Mouse (Mus musculus): ENCODE results near the gene Hist2h2aa1.
"Not testable (repeated sequence)": the region's sequence is repeated elsewhere in the genome, so short reads cannot be mapped to it uniquely, and the experiment has no call there.

The Hist2h2aa1 gene

DNA sequence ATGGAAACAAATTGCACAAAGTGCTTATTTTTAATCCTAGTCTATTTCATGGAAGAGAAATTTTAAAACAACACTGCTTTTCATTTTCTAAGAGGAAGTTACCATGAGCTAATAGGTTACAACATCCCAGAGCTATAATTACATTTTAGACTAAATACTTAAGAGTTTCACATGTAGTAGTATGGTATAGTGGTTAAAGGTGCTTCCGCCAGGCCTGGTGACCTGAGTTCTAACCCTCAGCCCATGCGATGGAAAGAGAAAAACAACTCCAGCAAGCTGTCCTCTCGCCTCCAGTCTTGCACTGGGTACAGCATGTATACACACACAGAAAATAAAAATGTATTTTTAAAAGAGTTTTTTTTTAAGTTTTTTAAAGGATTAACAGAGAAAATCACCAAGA is 6.5 kb downstream of the Hist2h2aa1 start:
- DNase-seq (ENCODE audit: low read depth): peak; percentile 14

DNA sequence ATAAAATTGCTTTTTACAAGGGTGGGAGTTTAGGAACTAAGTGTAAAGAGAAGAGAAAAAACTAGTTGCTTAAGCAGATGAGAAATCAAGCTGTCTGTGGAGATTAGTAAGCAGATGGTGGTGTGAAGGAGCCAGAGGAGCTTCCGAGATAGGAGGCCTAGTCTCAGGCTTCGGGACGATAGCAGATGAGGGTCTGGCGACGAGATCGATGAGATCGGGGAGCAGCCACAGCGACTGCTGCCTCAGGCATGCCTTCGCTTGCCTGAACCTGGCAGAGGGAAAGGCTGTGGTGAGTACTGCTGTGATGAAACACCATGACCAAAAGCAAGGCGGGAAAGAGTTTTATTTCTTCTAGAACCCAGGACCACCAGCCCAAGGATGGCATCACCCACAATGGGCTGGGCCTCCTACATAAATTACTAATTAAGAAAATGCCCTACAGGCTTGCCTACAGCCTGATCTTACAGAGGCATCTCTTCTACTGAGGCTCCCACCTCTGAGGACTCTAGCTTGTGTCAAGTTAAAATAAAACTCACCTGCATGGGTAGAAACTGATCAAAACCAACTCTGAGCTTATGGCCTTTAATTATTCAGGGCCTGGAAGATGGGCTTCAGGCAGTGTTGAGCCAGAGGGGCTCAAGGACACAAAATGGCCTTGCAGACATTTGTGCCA is 9.5 kb downstream of the Hist2h2aa1 start:
- DNase-seq (ENCODE audit: low read depth): no peak

DNA sequence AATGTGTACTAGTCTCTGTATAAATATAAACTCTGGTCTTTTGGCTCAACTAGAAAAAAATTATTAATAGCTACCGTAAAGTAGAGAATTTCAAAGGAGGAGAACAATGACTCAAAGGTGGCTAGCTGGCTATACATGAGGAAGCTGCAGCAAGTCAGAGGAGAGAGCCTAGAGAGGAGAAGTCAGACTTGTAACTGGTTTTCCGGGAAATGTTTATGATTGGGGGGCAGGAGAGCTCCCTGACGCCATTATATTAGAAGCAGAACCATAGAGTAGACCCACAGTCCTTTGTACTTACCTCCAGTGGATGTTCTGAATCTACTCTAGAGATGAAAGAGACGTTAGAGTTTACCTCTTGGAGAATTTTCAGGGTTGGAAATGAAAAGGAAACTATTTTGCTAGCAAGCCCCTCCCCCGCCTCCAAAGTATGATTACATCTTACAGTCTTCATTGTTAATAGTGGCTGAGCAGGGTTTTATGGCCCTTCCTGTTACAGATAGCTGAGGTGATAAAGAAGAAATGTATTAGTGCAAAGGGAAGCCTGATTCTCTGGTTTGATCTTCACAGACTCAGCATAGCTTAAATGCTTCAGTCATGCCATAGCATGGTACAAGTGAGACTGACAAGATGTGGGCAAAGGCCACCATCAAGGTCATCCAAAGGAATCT is 10.8 kb downstream of the Hist2h2aa1 start:
- DNase-seq (ENCODE audit: low read depth): peak; percentile 57

DNA sequence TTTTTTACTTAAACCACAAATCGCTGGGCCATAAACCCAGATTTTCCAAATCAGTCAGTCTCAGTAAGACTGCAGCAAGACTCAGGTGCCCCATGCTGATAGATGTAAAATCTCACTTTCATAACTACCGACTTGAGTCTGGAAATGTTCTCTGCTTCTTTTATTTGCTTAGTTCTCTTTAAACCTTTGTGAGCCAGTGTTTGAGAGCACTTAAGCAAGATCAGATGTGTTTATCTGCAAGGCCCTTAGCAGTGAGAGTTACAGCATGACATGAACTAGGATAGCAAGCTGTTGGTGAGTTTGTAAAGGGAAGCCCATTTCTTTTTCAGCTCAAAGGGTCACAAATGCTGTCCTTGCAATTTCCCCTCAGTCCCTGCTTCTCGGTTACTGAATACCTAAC is 11.9 kb downstream of the Hist2h2aa1 start:
- DNase-seq (ENCODE audit: low read depth): no peak

DNA sequence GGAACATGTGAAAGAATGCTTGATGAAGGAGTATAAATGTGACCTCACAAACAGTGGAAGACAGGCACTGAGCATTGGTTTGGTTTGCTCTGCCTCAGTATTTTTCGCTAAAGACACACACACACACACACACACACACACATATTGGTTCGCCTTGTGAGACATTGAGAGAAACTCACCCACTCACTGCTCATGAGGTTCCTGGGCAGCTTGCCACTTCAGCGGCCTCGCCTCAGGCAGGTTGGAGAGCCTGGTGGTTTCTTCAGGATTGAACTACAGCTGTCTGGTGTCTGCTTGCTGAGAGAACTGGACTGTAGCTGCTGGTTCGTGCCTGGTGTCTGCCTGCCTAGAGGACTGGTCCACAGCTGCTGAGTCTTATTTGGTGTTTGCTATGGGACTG is 14.9 kb downstream of the Hist2h2aa1 start:
- DNase-seq (ENCODE audit: low read depth): no peak

DNA sequence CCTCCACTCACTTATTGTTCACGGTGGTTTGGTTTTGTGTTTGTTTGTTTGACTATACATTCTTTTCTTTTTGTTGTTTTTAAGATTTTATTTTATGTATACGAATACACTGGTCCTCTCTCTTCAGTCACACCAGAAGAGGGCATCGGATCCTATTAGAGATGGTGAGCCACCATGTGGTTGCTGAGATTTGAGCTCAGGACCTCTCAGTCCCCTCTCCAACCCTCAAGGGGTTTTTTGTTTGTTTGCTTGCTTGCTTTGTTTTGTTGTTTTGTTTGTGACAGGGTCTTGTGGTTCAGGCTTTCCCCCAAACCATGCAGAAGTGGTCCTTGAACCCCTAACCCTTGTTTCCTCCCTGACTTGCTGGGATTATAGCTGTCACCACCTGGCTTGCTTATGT is 16.3 kb downstream of the Hist2h2aa1 start:
- no peak for DNase-seq (ENCODE audit: low read depth)

DNA sequence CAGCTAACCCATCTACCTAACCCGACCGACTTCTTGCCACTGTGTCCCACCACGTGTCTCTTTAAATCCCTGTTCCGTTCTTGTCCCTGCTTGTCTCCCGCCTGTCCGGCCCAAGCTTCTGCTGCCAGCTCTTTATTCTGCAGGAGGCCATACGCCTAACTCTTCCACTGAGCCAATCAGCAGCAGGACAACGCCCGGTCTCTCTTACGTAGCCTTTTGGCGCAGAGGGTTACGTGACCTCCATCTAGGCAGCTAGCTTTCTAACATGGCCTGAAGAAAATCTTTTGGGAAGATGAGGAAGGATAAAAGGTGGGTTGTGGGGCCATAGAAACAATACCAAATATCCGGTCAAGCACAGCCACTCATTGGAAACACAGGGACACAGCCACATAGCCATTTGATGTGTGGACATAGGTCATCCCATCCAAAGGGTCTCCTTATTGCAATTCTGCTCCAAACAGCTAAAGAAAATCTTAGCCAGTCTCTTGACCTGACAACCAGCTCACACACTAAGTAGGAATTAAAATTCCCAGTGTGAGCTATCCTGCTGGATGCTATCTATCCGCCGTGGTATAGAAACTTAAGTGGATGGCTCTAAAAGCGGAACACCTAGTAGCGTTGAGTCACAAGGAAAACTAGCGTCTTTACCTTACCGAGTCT is 17.0 kb downstream of the Hist2h2aa1 start:
- peak; percentile 84 for DNase-seq (ENCODE audit: low read depth)

DNA sequence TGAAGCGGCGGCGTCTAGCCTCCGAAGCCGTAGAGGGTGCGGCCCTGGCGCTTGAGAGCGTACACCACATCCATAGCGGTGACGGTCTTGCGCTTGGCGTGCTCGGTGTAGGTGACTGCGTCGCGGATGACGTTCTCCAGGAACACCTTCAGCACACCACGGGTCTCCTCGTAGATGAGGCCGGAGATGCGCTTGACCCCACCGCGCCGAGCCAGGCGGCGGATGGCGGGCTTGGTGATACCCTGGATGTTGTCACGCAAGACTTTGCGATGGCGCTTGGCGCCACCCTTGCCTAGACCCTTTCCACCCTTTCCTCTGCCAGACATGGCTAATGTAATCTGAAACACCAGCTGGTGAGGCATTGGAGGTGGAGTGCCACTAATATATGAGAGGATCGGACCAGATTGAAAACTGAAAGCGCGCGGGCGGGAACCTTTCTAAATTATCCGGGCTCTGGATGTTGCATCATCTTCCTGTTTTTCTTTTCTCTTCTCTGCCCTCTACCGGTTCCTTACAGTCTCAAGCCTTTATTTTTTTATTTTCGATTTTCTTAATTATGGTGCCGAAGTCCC is 17.8 kb downstream of the Hist2h2aa1 start, which contains the start of gene Hist2h4:
Gene Hist2h4, minus strand, starts transcription at position 333 of the 572 bp plus-strand sequence.
- peak; percentile 98 for DNase-seq (ENCODE audit: low read depth)

DNA sequence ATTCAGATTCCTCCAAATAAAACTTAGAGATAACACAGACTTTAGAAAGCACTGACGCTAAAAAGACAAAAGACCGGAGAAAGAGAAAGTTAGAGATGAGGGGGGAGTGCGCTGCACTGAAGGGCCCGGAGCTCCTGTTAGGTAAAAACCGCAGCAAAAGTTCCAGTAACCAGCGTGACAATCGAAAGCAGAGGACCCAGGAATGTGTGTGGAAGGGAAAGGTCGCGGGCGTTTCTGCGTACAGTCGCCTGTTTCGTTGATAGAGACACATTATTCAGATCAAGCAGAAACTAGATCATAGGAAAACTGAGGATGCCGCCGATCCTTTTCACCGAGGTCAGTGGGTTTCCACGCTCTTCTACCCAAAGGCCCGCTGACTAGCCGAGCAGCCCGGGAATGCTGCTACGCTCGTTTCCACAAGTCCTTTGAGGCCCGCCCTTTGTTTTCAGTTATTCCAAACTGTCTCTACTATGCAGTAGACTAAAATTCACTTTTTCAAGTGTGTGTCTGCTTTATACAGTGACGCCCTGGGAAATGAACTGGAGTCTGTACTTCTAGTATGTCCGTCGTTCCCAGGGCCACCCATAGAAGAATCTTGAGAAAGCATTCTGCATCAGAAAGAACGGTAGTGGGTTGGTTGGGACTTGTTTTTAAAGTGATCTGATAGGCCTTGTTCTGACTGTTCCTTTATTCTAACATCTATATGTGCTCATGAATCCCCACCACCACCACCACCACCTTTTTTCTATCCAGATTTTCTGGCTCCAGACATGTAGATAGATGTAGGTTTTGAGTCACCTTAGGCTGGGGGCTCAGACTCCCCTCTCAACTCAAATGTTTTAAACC is 18.5 kb downstream of the Hist2h2aa1 start:
- no peak for DNase-seq (ENCODE audit: low read depth)

DNA sequence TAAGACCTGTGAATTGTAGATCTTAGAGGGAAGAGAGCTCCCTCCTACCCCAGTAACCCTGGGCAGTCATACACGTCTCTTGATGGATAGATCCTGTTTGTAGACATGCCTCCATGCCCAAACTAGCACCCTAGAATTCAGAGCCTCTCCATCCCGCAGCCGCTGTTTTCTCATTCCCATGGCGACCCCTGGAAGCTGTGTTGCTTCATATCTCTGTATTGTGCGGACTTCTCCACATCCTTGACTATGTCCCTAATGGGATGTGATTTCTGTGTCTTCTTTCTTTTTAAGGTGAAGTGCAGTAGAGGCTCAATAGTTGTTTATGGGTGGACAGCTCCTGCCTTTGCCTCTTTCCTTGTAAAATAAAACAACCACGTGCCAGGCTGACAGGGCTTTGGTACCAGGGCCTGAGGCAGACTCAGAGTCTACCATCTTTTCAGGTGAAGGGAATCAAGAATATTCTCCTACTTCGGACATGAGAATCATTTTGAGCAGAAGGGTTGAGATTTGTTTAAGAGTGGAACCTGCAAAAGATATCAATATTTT is 19.2 kb downstream of the Hist2h2aa1 start:
- no peak for DNase-seq (ENCODE audit: low read depth)

DNA sequence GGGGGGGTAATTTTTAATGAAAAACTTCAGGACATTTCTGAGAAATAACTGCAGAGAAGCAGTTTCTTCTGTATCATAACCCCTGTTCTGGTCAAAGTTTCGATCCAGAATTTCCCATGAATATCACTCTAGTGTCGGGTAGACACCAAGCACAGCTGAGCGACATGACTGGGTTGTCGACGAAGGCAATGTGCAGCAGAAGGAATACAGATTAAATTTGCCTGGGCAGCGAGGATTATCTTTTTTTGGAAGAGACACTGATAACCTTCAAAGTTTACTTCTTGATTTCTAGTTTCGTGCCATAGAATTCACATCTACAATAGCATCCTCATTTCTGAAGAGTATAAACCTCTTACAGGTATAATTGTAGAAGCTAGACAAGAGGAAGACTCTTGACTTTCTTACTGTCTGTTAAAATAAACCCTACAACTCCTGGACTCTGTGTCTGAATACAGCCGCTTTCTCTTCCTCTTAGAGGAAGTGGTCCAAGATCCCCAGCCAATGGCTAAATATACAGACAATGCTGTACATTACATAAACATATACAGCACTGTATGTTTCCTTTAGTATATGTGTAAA is 20.9 kb downstream of the Hist2h2aa1 start:
- DNase-seq (ENCODE audit: low read depth): no peak

DNA sequence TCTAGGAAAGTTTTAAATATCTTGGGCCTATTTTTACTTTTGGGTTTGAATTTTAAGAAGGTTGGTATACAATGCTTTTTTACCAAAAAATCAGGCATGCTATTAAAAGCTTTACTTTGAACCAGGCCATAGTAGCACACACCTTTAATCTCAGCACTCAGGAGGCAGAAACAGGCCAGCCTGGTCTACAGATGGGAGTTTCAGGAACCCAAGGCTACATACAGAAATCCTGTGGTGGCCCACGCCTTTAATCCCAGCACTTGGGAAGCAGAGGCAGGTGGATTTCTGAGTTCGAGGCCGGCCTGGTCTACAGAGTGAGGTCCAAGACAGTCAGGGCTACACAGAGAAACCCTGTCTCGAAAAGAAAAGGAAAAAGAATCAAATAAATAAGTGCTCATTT is 22.2 kb downstream of the Hist2h2aa1 start:
- DNase-seq (ENCODE audit: low read depth): no peak

DNA sequence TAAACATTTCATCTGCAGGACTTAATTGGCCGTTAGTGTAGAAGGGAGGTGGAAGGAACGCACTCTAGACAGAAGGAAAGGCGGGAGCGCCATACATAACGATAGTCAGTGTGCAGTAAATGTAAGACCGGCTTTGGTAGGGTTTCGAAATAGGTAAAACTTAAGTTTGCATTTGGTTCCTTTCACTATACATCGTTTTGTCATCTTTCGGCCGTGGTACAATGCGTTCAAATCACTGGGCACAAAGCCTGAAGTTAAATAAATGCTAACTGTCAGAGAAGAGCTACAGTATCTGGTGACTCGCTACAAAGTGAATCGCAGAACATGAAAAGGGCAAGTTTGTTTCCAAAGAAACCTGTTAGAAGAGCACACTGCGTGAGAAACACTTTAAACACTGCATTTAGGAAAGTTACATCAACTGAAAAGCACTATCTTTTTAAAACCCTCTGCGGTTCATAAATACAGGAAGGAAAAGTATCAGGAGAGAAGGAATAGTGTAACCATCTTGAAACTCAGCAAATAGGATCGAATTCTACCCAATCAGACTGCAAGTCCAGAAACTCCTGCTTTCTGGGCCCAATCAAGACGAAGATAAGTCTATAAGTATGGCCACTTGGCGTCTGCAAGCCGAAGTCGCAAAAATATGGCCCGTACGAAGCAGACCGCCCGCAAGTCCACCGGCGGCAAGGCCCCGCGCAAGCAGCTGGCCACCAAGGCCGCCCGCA is 22.9 kb downstream of the Hist2h2aa1 start, which contains the start of gene Hist2h3b:
Gene Hist2h3b, plus strand, starts transcription at position 604 of the 725 bp plus-strand sequence.
- peak; percentile 88 for DNase-seq (ENCODE audit: low read depth)

DNA sequence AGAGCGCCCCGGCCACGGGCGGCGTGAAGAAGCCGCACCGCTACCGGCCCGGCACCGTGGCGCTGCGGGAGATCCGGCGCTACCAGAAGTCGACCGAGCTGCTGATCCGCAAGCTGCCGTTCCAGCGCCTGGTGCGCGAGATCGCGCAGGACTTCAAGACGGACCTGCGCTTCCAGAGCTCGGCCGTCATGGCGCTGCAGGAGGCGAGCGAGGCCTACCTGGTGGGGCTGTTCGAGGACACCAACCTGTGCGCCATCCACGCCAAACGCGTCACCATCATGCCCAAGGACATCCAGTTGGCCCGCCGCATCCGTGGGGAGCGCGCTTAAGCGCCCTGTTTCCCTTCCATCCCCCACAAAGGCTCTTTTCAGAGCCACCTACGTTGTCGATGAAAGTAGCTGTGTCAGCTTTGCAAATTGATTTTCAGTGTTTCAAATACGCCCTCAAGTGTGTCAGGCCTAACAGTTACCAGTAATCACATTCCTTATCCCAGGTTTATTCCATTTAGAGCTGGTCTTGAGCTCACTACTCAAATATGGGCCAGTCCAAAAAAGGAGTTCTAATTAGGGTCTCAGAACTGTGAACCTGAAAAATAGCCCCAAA is 23.6 kb downstream of the Hist2h2aa1 start:
- DNase-seq (ENCODE audit: low read depth): not testable (repeated sequence)

DNA sequence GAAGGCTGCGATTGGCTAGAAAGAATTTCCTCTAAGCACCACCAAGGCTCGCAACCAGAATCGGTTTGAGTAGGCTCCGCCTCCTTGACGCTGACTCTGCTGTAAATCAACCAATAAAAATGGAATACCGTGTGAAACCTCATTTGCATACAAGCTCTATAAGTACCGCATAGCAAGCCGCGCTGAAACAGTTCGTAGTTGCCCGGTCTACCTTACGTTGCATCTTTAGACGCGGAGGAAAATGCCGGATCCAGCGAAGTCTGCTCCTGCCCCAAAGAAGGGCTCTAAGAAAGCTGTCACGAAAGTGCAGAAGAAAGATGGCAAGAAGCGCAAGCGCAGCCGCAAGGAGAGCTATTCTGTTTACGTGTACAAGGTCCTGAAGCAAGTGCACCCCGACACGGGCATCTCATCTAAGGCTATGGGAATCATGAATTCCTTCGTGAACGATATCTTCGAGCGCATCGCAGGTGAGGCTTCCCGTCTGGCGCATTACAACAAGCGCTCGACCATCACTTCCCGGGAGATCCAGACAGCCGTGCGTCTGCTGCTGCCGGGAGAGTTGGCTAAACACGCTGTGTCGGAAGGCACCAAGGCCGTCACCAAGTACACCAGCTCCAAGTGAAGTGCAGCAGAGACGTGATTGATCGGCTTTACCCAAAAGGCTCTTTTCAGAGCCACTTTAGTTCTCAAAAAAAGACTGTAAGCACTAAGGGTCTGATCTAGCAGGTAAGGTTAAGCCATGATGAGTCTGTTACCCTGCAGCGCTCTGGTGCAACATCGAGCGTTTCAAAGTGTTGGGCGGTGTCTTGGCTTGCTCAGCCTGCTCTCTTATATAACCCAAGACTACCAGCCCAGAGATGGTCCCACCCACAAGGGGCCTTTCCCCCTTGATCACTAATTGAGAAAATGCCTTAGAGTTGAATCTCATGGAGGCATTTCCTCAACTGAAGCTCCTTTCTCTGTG is 24.5 kb downstream of the Hist2h2aa1 start, which contains the start of gene Hist2h2bb:
Gene Hist2h2bb, plus strand, starts transcription at position 242 of the 964 bp plus-strand sequence.
- DNase-seq (ENCODE audit: low read depth): peak; percentile 98

DNA sequence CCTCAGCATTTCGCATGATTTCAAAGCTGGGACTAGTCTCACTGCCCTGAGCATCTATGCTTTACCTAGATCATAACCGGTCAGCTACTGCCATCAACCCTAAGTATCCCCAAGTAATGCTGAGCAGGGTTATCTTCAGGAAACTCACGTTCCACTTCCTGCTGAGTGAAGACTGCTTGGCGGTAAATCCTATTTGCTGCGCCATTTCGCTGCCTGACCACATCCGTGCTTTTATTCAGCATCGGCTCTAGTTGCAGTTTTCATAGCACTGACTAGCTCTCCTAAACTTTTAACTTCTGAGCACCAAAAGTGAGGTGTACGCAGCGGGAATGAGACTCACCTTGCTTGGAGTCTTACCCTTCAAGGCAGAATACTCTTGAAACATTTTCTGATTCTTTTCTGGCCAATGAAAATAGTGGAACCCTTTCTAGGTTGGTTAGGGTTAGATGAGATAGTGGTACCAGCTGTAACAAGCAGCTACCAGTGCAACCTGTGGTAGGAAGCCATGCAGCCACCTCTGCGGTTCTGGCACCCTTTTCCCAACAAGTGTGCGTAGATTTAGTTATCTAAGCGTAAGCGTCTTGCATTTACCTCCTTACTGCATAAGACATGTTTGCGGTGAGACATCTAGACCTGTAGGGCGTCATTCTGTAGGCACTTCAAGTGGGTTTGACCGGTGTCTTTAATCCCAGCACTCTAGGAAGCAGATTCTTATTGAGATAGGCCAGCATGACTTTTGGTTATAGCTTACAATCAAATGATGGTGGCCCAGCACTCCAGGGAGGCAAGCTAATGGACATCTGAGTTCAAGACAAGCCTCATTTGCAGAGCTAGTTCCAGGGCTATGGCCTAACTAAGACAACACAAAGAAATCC is 28.5 kb downstream of the Hist2h2aa1 start:
- peak; percentile 83 for DNase-seq (ENCODE audit: low read depth)

DNA sequence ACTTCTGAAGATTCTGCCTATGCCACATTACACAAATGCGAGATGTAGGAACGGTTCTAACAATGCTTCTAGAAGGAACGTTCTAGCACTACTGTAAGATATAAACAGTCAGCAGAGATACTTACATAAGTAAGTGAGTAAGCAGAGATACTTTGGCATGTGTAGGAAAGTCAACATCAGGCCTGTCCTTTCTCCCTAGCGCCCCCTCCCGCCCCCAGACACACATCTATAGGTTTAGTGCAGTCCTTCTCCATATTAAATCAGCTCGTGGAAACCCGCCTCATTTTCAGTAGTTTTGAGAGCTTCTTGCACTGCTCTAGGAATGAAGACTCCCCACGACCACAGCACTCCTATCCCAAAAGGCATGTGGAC is 32.1 kb downstream of the Hist2h2aa1 start:
- DNase-seq (ENCODE audit: low read depth): peak; percentile 81

All from induced T-regulatory cell, adult 2 months (primary cell).